Mouse (Mus musculus): ENCODE data around the gene Kcnc4. TPM values are rescaled to one million over a fixed set of nuclear protein-coding genes. Genes with fewer than 3 reads are reported as not detected.

Kcnc4 gene
- 0.06 and 0.10 TPM in 2 replicates for polyA plus RNA-seq (2015; fragmentation: Nextera tagmentation; extraction: Ambion mirVana)

GRCm38 (mm10) chr3:107459196-107459772 lies at the start of gene Kcnc4:
TSS of gene Kcnc4 (minus strand) at chr3:107459552.

Other genes with a start within 250 kb of the Kcnc4 start
- 2.7 and 4.6 TPM in 2 replicates for gene Cym, start 237.8 kb downstream of the Kcnc4 start, polyA plus RNA-seq (2015; fragmentation: Nextera tagmentation; extraction: Ambion mirVana)
- not detected in 2 replicates for gene A630076J17Rik, start 228.9 kb downstream of the Kcnc4 start, polyA plus RNA-seq (2015; fragmentation: Nextera tagmentation; extraction: Ambion mirVana)
- 0.06 TPM in 1 of 2 replicates, not detected in the other for gene Prok1, start 219.8 kb downstream of the Kcnc4 start, polyA plus RNA-seq (2015; fragmentation: Nextera tagmentation; extraction: Ambion mirVana)
- gene Lamtor5, start 180.7 kb downstream of the Kcnc4 start, polyA plus RNA-seq (2015; fragmentation: Nextera tagmentation; extraction: Ambion mirVana): 125 and 136 TPM in 2 replicates
- 1.4 and 1.5 TPM in 2 replicates for gene Slc16a4, start 168.3 kb downstream of the Kcnc4 start, polyA plus RNA-seq (2015; fragmentation: Nextera tagmentation; extraction: Ambion mirVana)
- gene Rbm15, start 125.9 kb downstream of the Kcnc4 start, polyA plus RNA-seq (2015; fragmentation: Nextera tagmentation; extraction: Ambion mirVana): 13.9 and 14.6 TPM in 2 replicates
- gene Slc6a17, start 58.5 kb upstream of the Kcnc4 start, polyA plus RNA-seq (2015; fragmentation: Nextera tagmentation; extraction: Ambion mirVana): 0.05 and 0.07 TPM in 2 replicates
- gene Ubl4b, start 95.5 kb upstream of the Kcnc4 start, polyA plus RNA-seq (2015; fragmentation: Nextera tagmentation; extraction: Ambion mirVana): not detected in 2 replicates
- gene Alx3, start 135.5 kb upstream of the Kcnc4 start, polyA plus RNA-seq (2015; fragmentation: Nextera tagmentation; extraction: Ambion mirVana): not detected in 2 replicates
- gene Gm10961, start 171.8 kb upstream of the Kcnc4 start, polyA plus RNA-seq (2015; fragmentation: Nextera tagmentation; extraction: Ambion mirVana): not detected in 2 replicates
- 11.6 and 14.1 TPM in 2 replicates for gene Strip1, start 172.1 kb upstream of the Kcnc4 start, polyA plus RNA-seq (2015; fragmentation: Nextera tagmentation; extraction: Ambion mirVana)
- gene Ahcyl1, start 237.0 kb upstream of the Kcnc4 start, polyA plus RNA-seq (2015; fragmentation: Nextera tagmentation; extraction: Ambion mirVana): 33.3 and 36.4 TPM in 2 replicates

Measured in spleen, postnatal 0 days (tissue).